In the genomic region with DNA sequence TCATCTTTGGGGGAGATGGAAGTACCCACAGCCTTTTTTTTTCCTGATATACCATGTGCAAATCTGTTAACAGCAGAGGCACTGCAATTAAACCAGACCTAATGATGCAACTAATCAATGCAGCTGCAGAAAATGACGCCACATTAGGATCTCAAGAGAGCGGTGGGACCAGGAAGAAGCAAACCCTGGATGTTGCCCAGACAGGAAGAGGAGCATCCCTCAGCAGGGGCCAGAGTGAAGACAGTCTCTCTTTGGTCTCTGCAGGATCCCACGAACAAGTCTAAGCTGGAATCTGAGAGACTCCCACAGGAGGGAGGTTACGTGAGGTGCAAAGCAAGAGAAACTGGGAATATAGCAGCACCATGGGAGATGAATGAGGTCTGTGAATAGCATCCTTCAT, we compare ENCODE assay signal across 28 mouse cellular contexts. TPM values are rescaled to one million over a fixed set of nuclear protein-coding genes. Genes with fewer than 3 reads are reported as not detected.
DNase-seq lines count a peak whose midpoint lies in the region; ATAC-seq and TF ChIP-seq lines count a peak whose summit lies in the region.
"Had no signal": no experiment of that assay in that cellular context is flagged by ENCODE, and none has a peak within 500 bp of the region (broad histone marks: within the 10 kb centered on the region; RNA-seq: fewer than 3 reads in every experiment).

No protein-coding gene starts in this region.

- H3K4me1 ChIP-seq in forebrain, embryonic 14.5 days (ENCODE audit: control insufficient read depth, insufficient read depth, low read length): no peaks in the 10 kb centered on the region
- H3K4me1 ChIP-seq in forebrain, embryonic 13.5 days: no peaks in the 10 kb centered on the region
- peaks cover 14% of the 10 kb centered on the region; the same call in 1 of the 2 replicates for H3K4me1 ChIP-seq in hindbrain, embryonic 12.5 days
- peaks cover 18% of the 10 kb centered on the region for H3K4me1 ChIP-seq in hindbrain, embryonic 10.5 days (replicated peaks)
- H3K4me1 ChIP-seq in midbrain, embryonic 15.5 days: peaks cover 9% of the 10 kb centered on the region
- H3K4me1 ChIP-seq: lung, embryonic 15.5 days had no signal

- 61% methylated on average over 4 of the region's 4 CpGs for WGBS in forebrain, embryonic 14.5 days
- WGBS in forebrain, embryonic 13.5 days: 63% methylated on average over 4 of the region's 4 CpGs
- 49% methylated on average over 4 of the region's 4 CpGs for WGBS in hindbrain, embryonic 12.5 days
- 58% methylated on average over 4 of the region's 4 CpGs for WGBS in hindbrain, embryonic 10.5 days
- 45% methylated on average over 4 of the region's 4 CpGs for WGBS in midbrain, embryonic 15.5 days

- H3K27me3 ChIP-seq in forebrain, embryonic 14.5 days (replicated peaks; ENCODE audit: control insufficient read depth, insufficient read depth, low read length): no peaks in the 10 kb centered on the region
- H3K27me3 ChIP-seq in forebrain, embryonic 13.5 days: no peaks in the 10 kb centered on the region
- H3K27me3 ChIP-seq in hindbrain, embryonic 12.5 days: no peaks in the 10 kb centered on the region
- H3K27me3 ChIP-seq in hindbrain, embryonic 10.5 days (ENCODE audit: insufficient read depth, poor library complexity, severe bottlenecking): no peaks in the 10 kb centered on the region
- no peaks in the 10 kb centered on the region for H3K27me3 ChIP-seq in midbrain, embryonic 15.5 days (replicated peaks)
- H3K27me3 ChIP-seq: kidney, embryonic 15.5 days; lung, embryonic 15.5 days; Patski had no signal

- TF ChIP-seq POLR2A in brain, embryonic 14.5 days (IDR thresholded peaks at IDR 0.05; ENCODE audit: borderline replicate concordance, extremely low read depth, insufficient read depth, insufficient read length, poor library complexity, severe bottlenecking): no peak

- no peaks in the 10 kb centered on the region for H3K9me3 ChIP-seq in forebrain, embryonic 14.5 days (replicated peaks; ENCODE audit: control insufficient read depth, low read length)
- no peaks in the 10 kb centered on the region for H3K9me3 ChIP-seq in forebrain, embryonic 13.5 days (replicated peaks)
- no peaks in the 10 kb centered on the region for H3K9me3 ChIP-seq in hindbrain, embryonic 12.5 days (replicated peaks)
- no peaks in the 10 kb centered on the region for H3K9me3 ChIP-seq in hindbrain, embryonic 10.5 days
- H3K9me3 ChIP-seq in midbrain, embryonic 15.5 days: no peaks in the 10 kb centered on the region
- H3K9me3 ChIP-seq: embryonic facial prominence, embryonic 13.5 days; kidney, embryonic 15.5 days; limb, embryonic 13.5 days; lung, embryonic 15.5 days had no signal

- H3K36me3 ChIP-seq in forebrain, embryonic 14.5 days (ENCODE audit: control insufficient read depth, insufficient read depth, low read length): no peaks in the 10 kb centered on the region
- H3K36me3 ChIP-seq in forebrain, embryonic 13.5 days (ENCODE audit: poor library complexity, severe bottlenecking): no peaks in the 10 kb centered on the region
- no peaks in the 10 kb centered on the region for H3K36me3 ChIP-seq in hindbrain, embryonic 12.5 days
- no peaks in the 10 kb centered on the region for H3K36me3 ChIP-seq in hindbrain, embryonic 10.5 days
- H3K36me3 ChIP-seq in midbrain, embryonic 15.5 days (replicated peaks): no peaks in the 10 kb centered on the region
- H3K36me3 ChIP-seq: embryonic facial prominence, embryonic 13.5 days; kidney, embryonic 15.5 days; limb, embryonic 13.5 days; lung, embryonic 15.5 days had no signal

- peak; percentile 35 for DNase-seq in forebrain, embryonic 14.5 days (ENCODE audit: low spot score)
- no peak for DNase-seq in hindbrain, embryonic 10.5 days (ENCODE audit: low spot score)
- peak; percentile 50 for DNase-seq in brain, embryonic 14.5 days (ENCODE audit: low read depth)
- DNase-seq in layer of hippocampus, adult 9-10 months (ENCODE audit: low spot score): no peak
- DNase-seq: adrenal gland, postnatal 10 days; cerebellum, adult 11 months; cerebellum, adult 9-11 months; embryo, embryonic 11 days; gastrocnemius, postnatal 10 days; kidney, adult 18-20 months; kidney, postnatal 25 days; right cerebral cortex, adult 18-20 months; spleen, adult 18-20 months; thymus, adult 18-20 months; thymus, postnatal 25 days had no signal

- no peak overlapping the region for H3K27ac ChIP-seq in forebrain, embryonic 14.5 days (ENCODE audit: low read depth, low read length)
- no peak overlapping the region for H3K27ac ChIP-seq in forebrain, embryonic 13.5 days
- H3K27ac ChIP-seq in hindbrain, embryonic 12.5 days: peak overlapping the region; percentile 7; the same call in 1 of the 2 replicates
- no peak overlapping the region for H3K27ac ChIP-seq in hindbrain, embryonic 10.5 days
- peak overlapping the region; percentile 45; the same call in 1 of the 2 replicates for H3K27ac ChIP-seq in midbrain, embryonic 15.5 days
- H3K27ac ChIP-seq: embryonic facial prominence, embryonic 13.5 days; kidney, embryonic 15.5 days; layer of hippocampus, adult 2 months; limb, embryonic 13.5 days; lung, embryonic 15.5 days; stomach, postnatal 0 days had no signal

- H3K4me2 ChIP-seq in forebrain, embryonic 14.5 days (ENCODE audit: low read length): no peak overlapping the region
- no peak overlapping the region for H3K4me2 ChIP-seq in forebrain, embryonic 13.5 days
- no peak overlapping the region for H3K4me2 ChIP-seq in hindbrain, embryonic 12.5 days (replicated peaks)
- H3K4me2 ChIP-seq in midbrain, embryonic 15.5 days: no peak overlapping the region
- H3K4me2 ChIP-seq: embryonic facial prominence, embryonic 13.5 days; heart, embryonic 11.5 days; kidney, embryonic 15.5 days; limb, embryonic 13.5 days; liver, embryonic 11.5 days; lung, embryonic 15.5 days had no signal

- H3K4me3 ChIP-seq in forebrain, embryonic 14.5 days (ENCODE audit: low read depth, low read length): no peak overlapping the region
- H3K4me3 ChIP-seq in forebrain, embryonic 13.5 days: no peak overlapping the region
- no peak overlapping the region for H3K4me3 ChIP-seq in hindbrain, embryonic 12.5 days
- H3K4me3 ChIP-seq in hindbrain, embryonic 10.5 days: no peak overlapping the region
- H3K4me3 ChIP-seq in midbrain, embryonic 15.5 days: no peak overlapping the region
- H3K4me3 ChIP-seq: embryonic facial prominence, embryonic 13.5 days; kidney, embryonic 15.5 days; layer of hippocampus, adult 2 months; limb, embryonic 13.5 days; lung, embryonic 15.5 days had no signal

- no peak for ATAC-seq in forebrain, embryonic 14.5 days
- no peak for ATAC-seq in forebrain, embryonic 13.5 days
- no peak for ATAC-seq in hindbrain, embryonic 12.5 days (ENCODE audit: low FRiP score)
- no peak for ATAC-seq in midbrain, embryonic 15.5 days (replicated peaks)
- no peak for ATAC-seq in CD4-positive, CD25-positive, alpha-beta regulatory T cell, adult 4 months
- ATAC-seq: Patski had no signal

- no peak for TF ChIP-seq CTCF in brain, embryonic 14.5 days (IDR thresholded peaks at IDR 0.05; ENCODE audit: borderline replicate concordance, extremely low read depth, insufficient read depth, insufficient read length)

- no peak overlapping the region for H3K9ac ChIP-seq in forebrain, embryonic 14.5 days (ENCODE audit: low read length)
- no peak overlapping the region for H3K9ac ChIP-seq in forebrain, embryonic 13.5 days
- H3K9ac ChIP-seq in hindbrain, embryonic 12.5 days: no peak overlapping the region
- no peak overlapping the region for H3K9ac ChIP-seq in midbrain, embryonic 15.5 days
- H3K9ac ChIP-seq: embryonic facial prominence, embryonic 13.5 days; kidney, embryonic 15.5 days; limb, embryonic 13.5 days; lung, embryonic 15.5 days had no signal

RNA-seq across cellular contexts. Expression of a gene that starts 52.4 kb away (rescaled TPM):
- polyA plus RNA-seq in forebrain, embryonic 14.5 days (2014; fragmentation: Nextera tagmentation; extraction: Ambion mirVana): 31.2 and 40.8 TPM in 2 replicates
- polyA plus RNA-seq in forebrain, embryonic 13.5 days (2015; fragmentation: Nextera tagmentation; extraction: Ambion mirVana): 13.1 and 13.2 TPM in 2 replicates
- 31.2 and 40.6 TPM in 2 replicates for polyA plus RNA-seq in hindbrain, embryonic 12.5 days (2016; fragmentation: Nextera tagmentation; extraction: Ambion mirVana)
- 5.4 and 10.3 TPM in 2 replicates for polyA plus RNA-seq in hindbrain, embryonic 10.5 days (2016; fragmentation: Nextera tagmentation; extraction: Ambion mirVana)
- 42.7 and 80.3 TPM in 2 replicates for polyA plus RNA-seq in brain, embryonic 14.5 days (2012; rRNA removed)
- polyA plus RNA-seq in midbrain, embryonic 15.5 days (2015; fragmentation: Nextera tagmentation; extraction: Ambion mirVana): 71.0 and 74.2 TPM in 2 replicates
- polyA plus RNA-seq in CD4-positive, CD25-positive, alpha-beta regulatory T cell, adult 4 months (2017; shearing (Covaris generic)): not detected
- polyA plus RNA-seq: Patski had no signal

Comparison
In these comparisons a context has a peak if more than half of its experiments do, and no peak if none do; other contexts are left out.
1. H3K27ac ChIP-seq: peak in hindbrain, embryonic 12.5 days (single experiment) and midbrain, embryonic 15.5 days (single experiment); none in forebrain, embryonic 14.5 days (single experiment), forebrain, embryonic 13.5 days (single experiment) and hindbrain, embryonic 10.5 days (single experiment).
2. DNase-seq: peak in forebrain, embryonic 14.5 days (single experiment) and brain, embryonic 14.5 days (single experiment); none in hindbrain, embryonic 10.5 days (single experiment) and layer of hippocampus, adult 9-10 months (single experiment).